Mouse (Mus musculus) embryo, embryonic 10.5 days (tissue): ENCODE data around the gene Taar3.

Source experiments
- DNase-seq: peaks from one replicate; pipeline ENCODE4 v3.0.0-alpha.2; 2015; ENCODE audit warnings: low spot score

Gene Taar3

GRCm38 (mm10) chr10:23949508-23950005 lies at the start of gene Taar3:
TSS of gene Taar3 (plus strand) at chr10:23949558.
- no peak for DNase-seq

DNA sequence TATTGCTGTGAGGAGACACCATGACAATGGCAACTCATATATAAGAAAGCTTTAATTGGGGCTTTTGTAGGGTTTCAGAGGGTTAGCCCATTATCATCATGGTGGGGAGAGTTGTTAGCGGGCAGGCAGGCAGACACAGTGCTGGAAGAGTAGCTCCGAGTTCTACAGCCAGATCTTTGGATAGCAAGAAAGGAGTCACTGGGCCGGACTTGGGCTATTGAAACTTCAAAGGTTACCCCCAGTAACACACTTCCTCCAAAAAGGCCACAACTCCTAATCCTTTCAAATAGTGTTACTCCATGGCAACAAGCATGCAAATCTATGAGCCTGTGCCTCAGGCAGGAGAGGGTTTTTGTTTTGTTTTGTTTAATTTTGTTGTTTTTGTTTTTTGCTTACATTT lies 48.2 kb upstream of the Taar3 start:
- DNase-seq = no peak

GRCm38 (mm10) chr10:23905661-23906060 lies 43.7 kb upstream of the Taar3 start:
- no peak for DNase-seq

DNA sequence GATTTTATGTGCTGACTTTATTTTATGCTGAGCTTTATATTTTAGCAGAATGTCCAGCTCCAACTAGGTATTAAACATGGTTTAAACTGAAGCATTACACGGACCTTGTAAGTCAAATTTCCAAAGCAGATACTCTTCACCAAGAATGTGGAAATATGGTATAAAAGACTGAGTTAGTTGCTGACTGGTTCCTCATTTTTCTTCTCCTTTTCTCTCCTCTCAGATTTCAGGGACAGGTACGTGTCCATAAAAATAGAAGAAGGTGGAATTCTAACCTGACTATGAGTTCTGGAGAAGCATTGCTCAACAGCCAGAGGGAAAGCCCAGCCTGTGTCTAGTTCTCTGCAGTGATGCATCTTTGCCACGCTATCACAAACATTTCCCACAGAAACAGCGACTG lies 29.3 kb upstream of the Taar3 start, which contains the start of gene Taar1:
Taar1 (plus strand) TSS at position 301 of the 400 bp plus-strand sequence.
- no peak for DNase-seq

- DNase-seq = no peak
Measured at GRCm38 (mm10) chr10:23922468-23922867, 26.9 kb upstream of the Taar3 start.

GRCm38 (mm10) chr10:23923941-23924340 lies 25.4 kb upstream of the Taar3 start:
- DNase-seq = no peak

- DNase-seq = no peak
Measured at GRCm38 (mm10) chr10:23937613-23938012, 11.7 kb upstream of the Taar3 start.

DNA sequence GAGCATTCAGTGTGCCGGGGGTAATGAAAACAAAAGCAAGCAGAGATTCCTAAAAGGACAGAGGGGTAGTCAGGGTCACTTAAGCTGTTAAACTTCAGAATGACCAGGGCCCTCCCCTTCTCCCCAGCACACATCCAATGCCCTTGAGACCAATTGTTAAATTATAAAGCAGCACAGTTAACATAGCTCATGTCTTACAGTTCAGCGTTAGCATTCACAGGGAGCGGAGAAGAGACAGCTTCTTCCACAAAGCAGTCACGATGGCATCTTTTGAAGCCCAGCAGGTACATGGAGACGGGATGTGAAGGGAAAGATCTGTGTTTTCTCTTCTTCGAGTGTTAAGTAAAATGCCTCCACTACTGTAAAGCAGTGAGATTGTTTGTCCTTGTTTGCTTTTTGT lies 11.0 kb upstream of the Taar3 start, which contains the start of gene Taar2:
Taar2 (plus strand) TSS at position 261 of the 400 bp plus-strand sequence.
- peak; percentile 4 for DNase-seq

DNA sequence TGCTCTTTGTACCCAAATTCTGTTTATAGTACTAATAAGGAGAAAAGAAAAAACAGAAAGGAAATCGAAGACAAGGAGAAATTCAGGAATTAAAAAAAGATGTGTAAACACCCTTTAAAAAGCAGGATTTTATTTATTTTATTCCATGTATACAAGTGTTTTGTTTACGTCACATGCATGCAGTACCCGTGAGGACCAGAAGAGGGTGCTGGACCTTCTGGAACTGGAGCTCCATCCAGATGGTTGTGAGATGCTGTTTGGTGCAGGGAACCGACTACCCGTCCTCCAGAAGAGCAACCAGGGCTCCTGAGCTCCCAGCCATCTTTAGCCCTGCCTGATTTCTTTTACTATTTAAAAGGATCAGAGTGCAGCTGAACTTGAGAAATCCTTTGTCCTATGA lies 6.9 kb upstream of the Taar3 start:
- peak; percentile 30 for DNase-seq

GRCm38 (mm10) chr10:23948026-23948425 lies 1.3 kb upstream of the Taar3 start:
- DNase-seq = no peak

DNA sequence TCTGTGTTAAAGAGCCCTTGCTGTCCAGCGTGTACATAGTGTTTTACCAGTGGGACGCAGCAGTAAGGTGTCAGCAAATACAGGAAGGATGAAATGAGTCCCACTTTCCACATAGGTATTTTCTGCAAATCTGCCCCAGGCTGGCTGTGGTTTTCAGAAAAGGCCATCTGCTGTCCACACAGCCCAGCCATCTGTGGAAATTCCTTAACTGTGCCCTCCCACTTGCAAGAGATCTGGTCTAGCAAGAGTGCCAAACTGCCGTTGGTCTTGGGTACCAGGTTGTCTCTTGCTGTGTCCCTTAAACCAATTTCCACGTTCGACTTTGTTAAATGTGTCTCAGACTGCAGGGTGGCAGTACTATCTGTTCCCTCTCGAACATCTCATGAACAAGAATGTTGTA lies 2.4 kb downstream of the Taar3 start:
- DNase-seq = no peak

DNA sequence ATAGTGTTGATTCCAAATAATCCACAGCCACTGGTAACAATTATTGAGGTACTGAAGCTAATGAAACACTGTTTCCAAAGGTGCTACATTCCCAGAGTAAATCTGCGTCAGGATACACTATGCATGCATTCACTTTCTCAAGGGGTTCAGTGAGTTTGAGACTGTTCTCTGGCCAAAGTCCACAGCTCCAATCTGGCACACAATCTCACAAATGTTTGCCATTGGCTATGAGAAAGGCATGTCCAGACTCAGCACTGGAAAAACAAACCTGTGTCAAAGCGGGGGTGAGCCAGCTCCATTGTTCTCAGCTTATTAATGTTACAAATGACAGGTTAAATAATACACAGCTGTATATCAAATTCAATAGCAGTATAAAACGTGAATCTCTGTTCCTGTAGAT lies 9.7 kb downstream of the Taar3 start:
- no peak for DNase-seq

GRCm38 (mm10) chr10:23960444-23960915 lies 11.1 kb downstream of the Taar3 start, which contains the start of gene Taar4:
TSS of gene Taar4 (plus strand) at chr10:23960494.
- DNase-seq = no peak

GRCm38 (mm10) chr10:23963444-23963843 lies 14.1 kb downstream of the Taar3 start:
- DNase-seq = no peak

- DNase-seq = no peak
Measured at GRCm38 (mm10) chr10:23964921-23965610, 15.7 kb downstream of the Taar3 start.

GRCm38 (mm10) chr10:23970656-23971165 lies 21.4 kb downstream of the Taar3 start, which contains the start of gene Taar5:
TSS of gene Taar5 (plus strand) at chr10:23970706.
- DNase-seq = no peak

GRCm38 (mm10) chr10:23971256-23971655 lies 21.9 kb downstream of the Taar3 start:
- no peak for DNase-seq

DNA sequence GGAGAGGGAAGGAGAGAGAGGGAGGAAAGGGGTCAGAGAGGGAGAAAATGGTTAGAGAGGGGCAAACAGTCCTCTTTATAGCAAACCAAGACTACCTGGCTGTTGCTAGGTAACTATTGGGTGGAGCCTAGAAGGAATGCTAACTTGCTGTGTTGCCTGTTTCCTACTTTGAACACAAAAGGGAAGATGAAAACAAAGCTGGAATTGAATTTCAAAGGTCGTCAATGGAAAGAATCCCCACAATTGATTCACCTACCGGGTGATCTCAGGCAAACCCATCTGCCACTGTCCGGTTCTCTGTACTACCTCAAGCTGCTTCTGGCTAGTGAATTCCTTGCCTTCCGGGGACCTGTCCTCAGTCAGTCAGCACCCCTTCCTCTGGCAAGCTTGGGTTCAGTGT lies 28.6 kb downstream of the Taar3 start:
- no peak for DNase-seq

DNA sequence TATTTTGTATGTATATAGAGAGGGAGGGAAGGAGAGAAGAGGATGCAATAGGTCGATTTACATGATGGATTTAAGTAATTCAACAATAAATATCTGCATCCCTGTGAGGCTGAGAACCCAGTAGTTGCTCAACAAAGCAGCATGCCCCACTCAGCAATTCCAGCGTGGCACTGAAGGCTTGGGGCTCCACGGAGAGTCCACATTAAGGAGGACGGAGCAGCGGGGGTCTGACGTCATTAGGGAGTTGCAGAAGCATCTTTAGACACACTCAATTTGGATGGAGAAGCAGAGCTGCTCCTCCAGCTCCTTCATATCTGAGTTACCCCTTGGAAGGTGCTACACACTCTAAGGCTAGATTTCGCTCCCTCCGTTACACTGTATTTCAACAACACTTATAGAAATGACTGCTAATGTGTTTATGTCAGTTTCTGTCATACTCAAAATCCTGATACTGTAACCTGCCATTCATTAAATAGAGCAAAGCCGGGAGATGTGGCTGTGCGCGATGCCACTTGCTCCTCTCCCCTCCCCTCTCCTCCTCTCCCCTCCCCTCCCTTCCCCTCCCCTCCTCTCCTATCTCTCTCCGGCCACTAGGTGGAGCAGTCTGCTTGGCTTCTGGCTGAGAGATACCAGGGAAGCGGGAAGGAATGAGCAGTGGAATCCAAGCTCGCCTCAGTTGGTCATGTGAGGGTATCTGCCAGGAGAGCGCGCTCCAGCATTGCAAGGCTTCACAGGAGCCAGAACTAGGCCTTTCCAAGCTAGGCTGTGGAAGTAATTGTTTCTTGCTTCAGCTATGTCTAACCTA lies 29.7 kb downstream of the Taar3 start:
- DNase-seq = peak; percentile 91

DNA sequence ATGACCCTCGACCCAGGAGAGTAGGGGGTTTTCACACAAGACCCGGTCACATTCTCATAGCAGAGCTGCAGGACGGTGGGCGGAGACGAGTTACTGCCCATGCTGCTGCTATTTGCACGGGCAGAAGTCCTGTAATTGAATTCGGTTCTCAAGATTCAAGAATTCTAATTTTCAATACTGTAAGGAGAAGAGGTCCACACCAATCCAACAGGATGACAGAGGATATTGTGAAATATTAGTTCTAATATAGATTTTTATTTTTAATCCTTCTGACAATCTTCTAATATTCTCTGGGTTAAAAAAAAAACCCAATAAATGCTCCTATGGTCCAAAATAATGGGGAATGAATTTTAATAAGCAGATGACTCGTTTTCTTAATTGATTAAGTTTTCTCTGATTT lies 36.2 kb downstream of the Taar3 start, which contains the start of gene Taar6:
Taar6 (minus strand) TSS at position 101 of the 400 bp plus-strand sequence.
- DNase-seq = no peak

- no peak for DNase-seq
Measured at GRCm38 (mm10) chr10:23986419-23986818, 37.1 kb downstream of the Taar3 start.

DNA sequence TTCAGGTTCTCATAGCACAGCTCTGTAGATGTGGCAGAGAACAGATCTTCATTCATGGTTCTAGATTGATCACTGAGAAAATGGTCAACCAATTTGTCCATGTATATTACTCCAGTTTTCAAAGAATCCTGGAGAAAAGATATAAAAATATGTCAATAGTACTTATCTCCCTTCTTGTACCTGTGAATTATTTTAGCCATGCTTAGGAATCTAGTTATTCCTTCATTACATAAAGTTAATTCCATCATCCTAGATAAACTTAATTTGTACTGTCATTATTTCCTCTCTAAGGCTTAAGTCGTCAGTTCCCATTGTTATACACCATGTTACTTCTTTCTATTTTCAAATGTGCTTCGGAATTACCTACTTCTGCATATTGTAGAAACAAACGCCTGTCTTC lies 44.0 kb downstream of the Taar3 start, which contains the start of gene Taar7a:
Taar7a (minus strand) TSS at position 101 of the 400 bp plus-strand sequence.
- DNase-seq = no peak
